Mouse (Mus musculus) ES-Bruce4 (cell line): Measurements from ENCODE around the gene Vsx2.

ENCODE experiments used
- EP300 ChIP-seq: IDR thresholded peaks from 2 replicates; pipeline ENCODE4 v1.6.1; 2011; ENCODE audit warnings: low read depth, low read length; ENCODE audit not compliant: insufficient read depth
- POLR2A ChIP-seq: IDR thresholded peaks from one replicate; pipeline ENCODE4 v1.8.1; 2011; ENCODE audit warnings: low read length; ENCODE audit not compliant: insufficient read depth

- TF ChIP-seq EP300 (no peak), POLR2A (no peak)
Observed at GRCm38 (mm10) chr12:84573094-84573493, 3.5 kb downstream of the Vsx2 start.
